Mouse (Mus musculus): ENCODE data around the gene L3mbtl1. TPM values are rescaled to one million over a fixed set of nuclear protein-coding genes. Genes with fewer than 3 reads are reported as not detected.

Gene L3mbtl1
- polyA plus RNA-seq, 1 experiment = 0.54 TPM

DNA sequence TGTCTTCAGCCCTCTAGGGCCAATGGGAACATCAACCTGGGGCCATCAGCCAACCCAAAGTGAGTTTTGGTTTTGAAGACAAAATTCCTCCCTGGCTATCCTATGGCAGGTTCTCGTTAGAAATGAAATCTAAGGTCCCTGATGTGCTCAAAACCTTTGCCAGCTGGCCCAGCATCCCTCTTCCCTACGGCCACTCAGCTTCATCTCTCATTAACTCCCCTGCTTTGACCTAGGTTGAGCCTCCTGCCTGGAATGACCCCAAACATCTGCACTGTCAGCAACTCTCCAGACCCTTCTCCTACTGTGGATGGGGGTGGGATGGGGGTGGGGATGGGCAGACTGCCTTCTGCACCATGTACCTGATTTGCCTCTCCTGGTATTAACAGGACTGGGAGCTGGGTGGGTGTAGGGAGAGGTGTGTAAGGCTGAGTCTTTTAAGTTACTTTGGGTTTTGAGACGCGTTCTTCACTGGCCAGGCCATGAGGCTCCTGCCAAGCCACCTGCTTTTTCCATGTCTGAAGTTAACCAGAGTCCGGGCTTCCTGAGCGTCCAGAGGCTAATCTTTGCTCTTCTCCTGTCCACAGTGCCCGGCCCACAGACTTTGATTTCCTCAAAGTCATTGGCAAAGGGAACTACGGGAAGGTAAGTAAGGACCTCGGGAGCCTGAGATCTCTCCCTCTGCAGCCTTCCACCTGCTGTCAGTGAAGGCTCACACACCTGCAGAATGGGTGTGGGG lies 50.8 kb downstream of the L3mbtl1 start:
- DNase-seq (ENCODE audit: low spot score) = no peak

DNA sequence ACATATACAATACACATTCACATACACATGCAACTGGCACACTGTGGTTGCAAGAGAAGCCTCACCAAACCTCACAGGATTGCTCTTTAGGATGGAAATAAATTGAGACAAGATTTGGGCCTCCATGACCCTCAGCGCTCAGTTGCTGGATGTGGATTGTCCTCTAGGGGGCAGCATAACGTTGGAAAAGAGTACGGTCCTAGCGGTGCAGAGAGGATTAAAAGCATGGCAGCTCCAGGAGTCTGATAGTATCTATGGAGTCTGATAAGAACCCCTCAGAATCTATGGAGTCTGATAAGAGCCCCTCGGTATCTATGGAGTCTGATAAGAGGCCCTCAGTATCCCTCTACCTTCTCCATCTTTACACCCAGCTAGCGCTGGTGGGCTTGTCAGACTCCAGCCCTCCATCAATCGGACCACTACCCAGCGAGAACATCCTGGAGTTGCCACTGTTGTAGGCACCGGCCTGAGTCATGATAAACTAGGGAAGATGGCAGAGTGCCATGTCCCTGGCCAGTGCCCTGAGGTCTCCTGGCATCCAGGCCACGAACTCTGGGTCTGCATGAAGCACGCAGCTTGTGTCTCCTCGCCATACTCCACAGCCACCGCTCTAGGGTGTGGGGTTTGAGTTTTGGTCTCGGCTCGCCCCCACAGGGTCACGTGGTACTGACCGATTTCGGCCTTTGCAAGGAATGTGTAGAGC lies 55.4 kb downstream of the L3mbtl1 start:
- DNase-seq (ENCODE audit: low spot score) = no peak

DNA sequence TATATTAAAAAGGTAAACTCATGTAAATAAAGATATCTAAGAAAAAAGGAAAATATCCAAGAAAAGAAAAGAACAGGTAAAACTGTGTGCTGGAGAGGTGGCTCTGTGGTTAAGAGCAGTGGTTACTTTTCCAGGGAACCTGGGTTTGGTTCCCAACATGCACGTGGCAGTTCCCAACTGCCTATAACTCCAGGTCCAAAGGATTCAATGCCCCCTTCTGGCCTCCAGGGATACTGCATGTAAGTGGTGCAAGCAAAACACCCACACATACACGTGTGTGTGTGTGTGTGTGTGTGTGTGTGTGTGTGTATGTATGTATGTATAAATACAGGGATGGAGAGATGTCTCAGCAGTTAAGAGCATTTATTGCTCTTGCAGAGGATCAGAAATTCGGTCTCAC lies 56.5 kb downstream of the L3mbtl1 start:
- no peak for DNase-seq (ENCODE audit: low spot score)

DNA sequence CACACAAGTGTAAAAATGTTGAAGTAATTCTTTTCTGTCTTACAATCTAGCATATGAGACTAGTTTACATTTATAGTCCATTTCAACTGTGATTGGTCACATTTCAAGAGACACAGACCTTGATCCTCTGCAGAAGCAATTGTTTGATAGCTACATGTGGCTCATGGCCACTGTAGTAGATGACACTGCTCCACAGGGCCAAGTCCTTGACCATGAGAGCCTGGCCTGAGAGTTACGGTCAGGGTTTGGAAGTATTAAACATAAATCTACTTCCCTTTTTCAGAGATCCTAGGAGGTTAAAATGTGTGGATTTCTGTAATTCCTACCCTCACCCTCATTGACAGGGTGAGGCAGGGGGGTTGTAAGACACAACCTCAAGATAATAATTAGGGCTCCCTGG lies 57.8 kb downstream of the L3mbtl1 start:
- no peak for DNase-seq (ENCODE audit: low spot score)

DNA sequence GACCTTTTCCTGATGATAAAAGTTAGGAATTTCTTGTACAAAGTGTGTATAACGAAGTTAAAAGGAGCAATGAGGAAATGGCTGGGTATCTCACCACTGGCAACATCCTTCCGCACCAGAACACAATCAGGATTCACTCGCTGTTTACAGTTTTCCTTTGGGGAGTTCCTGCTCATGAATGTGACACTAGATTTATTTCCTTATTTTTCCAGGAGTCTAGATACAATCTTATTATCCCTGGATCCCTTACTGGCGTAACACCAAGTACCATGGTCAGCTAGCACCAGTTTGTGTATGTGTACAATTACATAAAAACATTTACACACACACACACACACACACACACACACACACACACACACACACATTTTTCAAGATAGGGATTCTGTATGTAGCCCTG lies 64.0 kb downstream of the L3mbtl1 start:
- no peak for DNase-seq (ENCODE audit: low spot score)

DNA sequence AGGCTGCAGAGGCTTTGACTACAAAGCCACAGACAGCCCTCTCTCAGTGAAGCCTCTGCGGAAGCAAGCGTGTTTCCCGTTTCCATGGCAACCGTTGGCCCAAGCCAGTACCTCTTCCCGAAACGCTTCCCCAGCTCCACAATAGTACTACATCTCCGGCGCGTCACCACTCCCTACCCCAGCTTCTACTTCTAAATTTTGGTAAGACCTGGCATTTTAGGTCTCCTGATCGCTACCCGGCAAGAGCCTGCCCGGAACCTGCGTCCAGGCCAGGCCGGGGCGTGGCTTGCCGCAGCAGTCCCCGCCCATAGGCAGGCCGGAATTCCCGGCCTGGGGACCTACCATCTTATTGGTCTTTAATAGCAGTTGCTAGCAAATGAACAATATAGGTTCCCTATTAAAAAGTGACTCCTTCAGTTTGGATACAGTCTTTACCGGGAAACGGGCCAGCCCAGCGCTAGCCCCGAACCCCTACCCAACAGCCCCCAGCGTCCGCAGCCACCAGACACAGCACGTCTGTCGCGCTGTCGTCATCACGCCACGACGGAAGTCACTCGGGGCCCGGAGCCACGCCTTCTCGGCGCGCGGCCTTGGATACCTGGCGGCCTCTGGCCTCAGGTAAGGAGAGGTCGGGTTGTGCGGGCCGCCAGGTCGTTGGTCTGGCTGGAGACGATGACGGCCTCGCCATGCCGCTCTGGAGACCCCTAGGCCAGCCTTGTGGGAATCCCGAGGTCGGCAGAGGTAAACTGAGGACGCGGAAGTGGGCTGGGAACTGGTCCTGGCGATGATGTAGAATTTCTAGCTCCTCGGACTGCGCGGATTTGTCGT lies 73.9 kb downstream of the L3mbtl1 start, which contains the start of gene Ift52:
Ift52 (plus strand) TSS at position 439 of the 828 bp plus-strand sequence.
- DNase-seq (ENCODE audit: low spot score) = peak; percentile 88

Other genes starting within 250 kb of the L3mbtl1 start
- 188 and 261 TPM in 2 replicates for gene Srsf6, start 11.9 kb upstream of the L3mbtl1 start, polyA plus RNA-seq (2012; rRNA removed)
- gene Sgk2, start 43.9 kb downstream of the L3mbtl1 start, polyA plus RNA-seq (2012; rRNA removed) = 0.25 and 0.32 TPM in 2 replicates
- gene Ift52, start 73.9 kb downstream of the L3mbtl1 start, polyA plus RNA-seq (2012; rRNA removed) = 41.2 and 45.7 TPM in 2 replicates
- 2.5 and 3.2 TPM in 2 replicates for gene Mybl2, start 111.2 kb downstream of the L3mbtl1 start, polyA plus RNA-seq (2012; rRNA removed)
- not detected in 2 replicates for gene Gtsf1l, start 144.4 kb downstream of the L3mbtl1 start, polyA plus RNA-seq (2012; rRNA removed)

All from urinary bladder, adult 2 months (tissue).